Mouse (Mus musculus) kidney, adult 8-10 months (tissue): ENCODE measurements around the gene Elk1.

ENCODE experiments used
- DNase-seq, 2 experiments: peaks; one replicate each; pipeline ENCODE4 v3.0.0; 2022

Elk1 gene

GRCm38 (mm10) chrX:20950191-20950880 is at the start of gene Elk1:
Gene Elk1 (minus strand): TSS chrX:20950608.
- DNase-seq, result peak; percentile 79 to 89

- no peak for DNase-seq
Observed at GRCm38 (mm10) chrX:20980901-20981300, 30.5 kb upstream of the Elk1 start.

GRCm38 (mm10) chrX:20961477-20962378 is 11.3 kb upstream of the Elk1 start, which contains the start of gene Uxt:
Gene Uxt (minus strand): TSS chrX:20962017.
- peak; percentile 84 to 87 for DNase-seq

GRCm38 (mm10) chrX:20946055-20946454 is 4.4 kb downstream of the Elk1 start:
- peak; percentile 14 to 57 for DNase-seq

GRCm38 (mm10) chrX:20931963-20932362 is 18.4 kb downstream of the Elk1 start:
- no peak for DNase-seq

GRCm38 (mm10) chrX:20931364-20931763 is 19.0 kb downstream of the Elk1 start, which contains the start of gene Cfp:
Gene Cfp (minus strand): TSS chrX:20931555.
- DNase-seq, result no peak

- DNase-seq, result no peak
Observed at GRCm38 (mm10) chrX:20929859-20930258, 20.5 kb downstream of the Elk1 start.

- DNase-seq, result no peak
Observed at GRCm38 (mm10) chrX:20924976-20925375, 25.4 kb downstream of the Elk1 start.

- DNase-seq, result no peak
Observed at GRCm38 (mm10) chrX:20923506-20923905, 26.9 kb downstream of the Elk1 start.

GRCm38 (mm10) chrX:20921366-20921765 is 29.0 kb downstream of the Elk1 start:
- DNase-seq, result no peak

GRCm38 (mm10) chrX:20920844-20921364 is 29.5 kb downstream of the Elk1 start, which contains the start of gene Syn1:
Gene Syn1 (minus strand): TSS chrX:20921004.
- peak; percentile 68 for DNase-seq

GRCm38 (mm10) chrX:20920249-20920843 is 30.1 kb downstream of the Elk1 start:
- no peak for DNase-seq

- DNase-seq, result no peak
Observed at GRCm38 (mm10) chrX:20915075-20915474, 35.3 kb downstream of the Elk1 start.

- DNase-seq, result no peak
Observed at GRCm38 (mm10) chrX:20913726-20914125, 36.7 kb downstream of the Elk1 start.

- DNase-seq, result no peak
Observed at GRCm38 (mm10) chrX:20910074-20910473, 40.3 kb downstream of the Elk1 start.
